Mouse (Mus musculus): ENCODE measurements around the gene Cep131.

The Cep131 gene

GRCm38 (mm10) chr11:120086702-120087152 lies at the start of gene Cep131:
TSS of gene Cep131 (minus strand) at chr11:120086827.
- in situ Hi-C loops (cut with MboI; ENCODE audit: unreplicated experiment in 2 of 2) = no loop called here

GRCm38 (mm10) chr11:120136195-120136594 lies 49.6 kb upstream of the Cep131 start:
- in situ Hi-C loops (cut with MboI; ENCODE audit: unreplicated experiment in 2 of 2) = no loop called here

DNA sequence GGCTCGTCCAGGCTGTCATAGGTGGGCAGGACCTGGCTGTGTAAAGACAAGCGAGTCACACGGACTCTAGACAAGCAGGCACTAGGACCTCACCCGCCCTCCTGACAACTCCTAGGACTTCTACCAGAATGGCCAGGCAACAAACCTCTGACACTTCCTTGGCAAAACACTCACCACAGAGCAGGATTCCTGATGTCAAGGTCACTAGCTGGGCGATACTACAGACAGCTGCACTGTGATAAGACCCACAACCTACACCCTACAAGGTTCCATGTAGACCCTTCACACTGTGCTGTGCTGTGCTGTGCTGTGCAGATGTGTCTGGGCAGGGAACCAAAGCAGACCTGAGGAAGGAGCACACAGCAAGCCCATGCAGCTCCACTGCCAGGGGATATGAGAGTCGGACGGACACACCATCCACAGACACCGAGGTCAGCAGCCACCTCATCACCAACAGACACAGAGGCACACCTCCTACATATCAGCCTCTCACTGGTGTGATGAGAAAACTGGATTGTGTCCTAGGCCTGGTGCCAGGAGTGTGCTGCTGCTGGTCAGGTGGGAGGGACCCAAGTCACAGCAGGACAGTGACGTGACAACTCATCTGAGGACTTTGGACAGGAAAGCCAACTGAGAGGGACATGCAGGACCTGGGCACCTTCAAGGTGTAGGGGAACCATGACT lies 48.4 kb upstream of the Cep131 start:
- in situ Hi-C loops (cut with MboI; ENCODE audit: unreplicated experiment in 2 of 2) = no loop called here

DNA sequence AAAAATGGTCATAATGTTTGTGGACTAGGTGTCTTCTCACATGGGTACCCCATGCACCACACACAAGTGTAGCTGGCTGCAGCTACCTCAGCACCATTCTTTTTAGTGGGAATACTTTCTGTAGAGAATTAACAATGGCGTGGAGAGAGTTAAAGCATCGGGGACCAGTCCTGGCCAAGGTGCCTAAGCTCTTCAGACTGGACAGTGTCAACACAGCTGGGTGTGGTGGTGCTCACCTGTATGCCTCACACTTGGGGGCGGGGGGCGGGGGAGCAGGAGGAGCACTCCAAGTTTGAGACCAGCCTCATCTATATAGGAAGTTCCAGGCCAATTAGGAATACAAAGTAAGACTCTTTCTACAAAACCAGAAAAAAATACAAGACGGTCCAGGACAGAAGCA lies 47.5 kb upstream of the Cep131 start:
- in situ Hi-C loops (cut with MboI; ENCODE audit: unreplicated experiment in 2 of 2) = no loop called here

DNA sequence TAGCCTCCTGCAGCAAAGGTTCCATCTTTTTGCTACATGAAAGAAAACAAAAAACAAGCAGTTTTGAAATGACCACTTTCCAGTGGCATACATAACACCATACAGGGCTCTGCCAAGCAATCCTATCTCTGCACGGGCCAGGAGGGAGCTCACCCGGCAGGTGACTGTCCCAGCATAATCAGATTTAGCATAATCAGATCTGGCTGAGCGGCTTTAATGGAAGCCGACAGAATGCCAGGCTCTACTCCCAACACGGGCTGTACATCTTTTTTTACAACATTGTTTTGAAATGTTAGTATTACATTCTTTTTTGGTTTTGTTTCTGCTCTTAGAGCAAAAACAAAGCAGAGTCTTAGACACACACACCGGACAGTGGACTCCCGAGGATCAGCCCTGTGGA lies 42.7 kb upstream of the Cep131 start:
- in situ Hi-C loops (cut with MboI; ENCODE audit: unreplicated experiment in 2 of 2) = no loop called here

GRCm38 (mm10) chr11:120126845-120127244 lies 40.2 kb upstream of the Cep131 start:
- in situ Hi-C loops (cut with MboI; ENCODE audit: unreplicated experiment in 2 of 2) = no loop called here

DNA sequence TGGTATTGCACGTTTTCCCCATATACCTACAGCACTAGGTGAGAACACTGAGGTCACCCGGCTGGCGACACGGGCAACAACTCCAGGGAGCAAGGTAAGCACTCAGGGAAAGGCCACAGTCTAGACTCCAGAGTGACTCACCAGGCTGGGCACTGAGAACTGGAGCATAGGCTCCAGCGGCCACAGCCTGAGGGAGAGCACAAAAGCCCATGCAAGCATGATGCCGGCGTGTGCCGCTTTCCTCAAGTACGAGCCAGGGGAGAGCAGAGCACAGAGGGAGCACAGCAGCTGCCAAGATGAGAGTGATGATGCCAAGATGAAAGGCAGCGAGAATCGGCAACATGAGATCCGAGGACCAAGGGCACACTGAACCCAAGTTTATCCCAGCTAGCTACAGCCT lies 35.5 kb upstream of the Cep131 start:
- in situ Hi-C loops (cut with MboI; ENCODE audit: unreplicated experiment in 2 of 2) = no loop called here

DNA sequence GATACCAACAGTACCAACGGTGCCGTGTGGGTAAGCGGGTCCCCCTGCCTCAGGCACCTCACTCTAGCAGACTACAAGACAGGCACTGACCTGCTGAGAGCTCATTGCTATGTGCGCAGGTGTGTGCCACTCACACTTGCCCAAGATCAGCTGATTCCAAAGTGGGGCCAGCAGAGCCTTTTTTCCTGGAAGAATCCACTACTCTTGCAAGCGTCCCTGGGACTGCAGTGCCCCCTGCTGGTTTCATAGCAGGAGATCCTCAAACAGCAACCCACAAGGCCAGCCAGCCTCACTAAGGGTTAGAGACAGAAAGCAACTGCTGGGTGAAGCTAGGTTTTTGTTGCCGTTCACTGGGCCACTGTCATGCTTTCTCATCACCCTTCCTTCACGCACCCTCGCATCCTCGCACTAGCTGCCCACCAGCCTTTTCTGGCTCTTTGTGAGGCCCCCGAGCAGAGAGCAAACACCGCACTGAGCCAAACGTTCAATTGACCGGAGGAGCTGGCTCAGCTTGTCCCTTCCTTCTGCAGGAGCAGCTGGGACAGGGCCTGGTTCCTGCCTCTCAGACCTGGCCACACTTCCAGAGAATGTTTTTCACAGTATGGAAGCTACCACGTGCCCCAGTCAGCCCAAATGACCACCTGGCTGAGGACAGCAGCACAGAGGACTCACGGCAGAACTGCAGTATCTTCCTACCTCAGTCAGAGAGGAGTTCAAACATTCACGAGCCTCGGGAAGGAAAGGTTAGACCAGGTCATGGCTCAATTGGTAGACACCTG lies 34.2 kb upstream of the Cep131 start:
- in situ Hi-C loops (cut with MboI; ENCODE audit: unreplicated experiment in 2 of 2) = no loop called here

- in situ Hi-C loops (cut with MboI; ENCODE audit: unreplicated experiment in 2 of 2) = no loop called here
These were observed 33.4 kb upstream of the Cep131 start for GRCm38 (mm10) chr11:120119936-120120541.

GRCm38 (mm10) chr11:120119108-120119507 lies 32.5 kb upstream of the Cep131 start:
- in situ Hi-C loops (cut with MboI; ENCODE audit: unreplicated experiment in 2 of 2) = no loop called here

GRCm38 (mm10) chr11:120117626-120118025 lies 31.0 kb upstream of the Cep131 start:
- in situ Hi-C loops (cut with MboI; ENCODE audit: unreplicated experiment in 2 of 2) = no loop called here

DNA sequence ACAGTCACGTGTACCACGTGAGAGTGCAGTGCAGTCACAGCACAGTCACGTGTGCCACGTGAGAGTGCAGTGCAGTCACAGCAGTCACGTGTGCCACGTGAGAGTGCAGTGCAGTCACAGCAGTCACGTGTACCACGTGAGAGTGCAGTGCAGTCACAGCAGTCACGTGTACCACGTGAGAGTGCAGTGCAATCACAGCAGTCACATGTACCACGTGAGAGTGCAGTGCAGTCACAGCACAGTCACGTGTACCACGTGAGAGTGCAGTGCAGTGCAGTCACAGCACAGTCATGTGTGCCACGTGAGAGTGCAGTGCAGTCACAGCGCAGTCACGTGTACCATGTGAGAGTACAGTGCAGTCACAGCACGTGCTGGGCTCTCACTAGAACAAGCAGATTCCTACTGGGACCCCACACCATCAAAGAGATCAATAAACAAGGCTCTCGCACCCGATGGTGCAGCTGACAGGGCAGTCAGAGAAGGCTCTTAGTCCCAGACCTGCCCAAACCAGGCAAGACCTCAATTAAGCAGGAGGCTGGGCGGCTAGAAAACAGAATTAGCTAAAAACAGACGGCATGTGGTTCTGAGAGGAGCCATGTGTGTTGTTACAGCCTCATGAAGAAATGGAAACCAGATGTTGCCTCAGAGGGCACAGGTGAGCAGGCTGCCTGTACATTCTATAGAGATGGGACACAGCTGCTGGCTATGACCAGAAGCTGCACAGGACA lies 28.0 kb upstream of the Cep131 start:
- in situ Hi-C loops (cut with MboI; ENCODE audit: unreplicated experiment in 2 of 2) = loop anchor here (5.0 kb wide), 3 partner anchors 93 to 193 kb away; no protein-coding TSS in a partner anchor

- in situ Hi-C loops (cut with MboI; ENCODE audit: unreplicated experiment in 2 of 2) = loop anchor here (5.0 kb wide), 3 partner anchors 95 to 195 kb away; no protein-coding TSS in a partner anchor
These were observed 25.5 kb upstream of the Cep131 start for GRCm38 (mm10) chr11:120112136-120112535.

- in situ Hi-C loops (cut with MboI; ENCODE audit: unreplicated experiment in 2 of 2) = loop anchor here (5.0 kb wide), 3 partner anchors 96 to 196 kb away; no protein-coding TSS in a partner anchor
These were observed 24.4 kb upstream of the Cep131 start for GRCm38 (mm10) chr11:120111033-120111432.

DNA sequence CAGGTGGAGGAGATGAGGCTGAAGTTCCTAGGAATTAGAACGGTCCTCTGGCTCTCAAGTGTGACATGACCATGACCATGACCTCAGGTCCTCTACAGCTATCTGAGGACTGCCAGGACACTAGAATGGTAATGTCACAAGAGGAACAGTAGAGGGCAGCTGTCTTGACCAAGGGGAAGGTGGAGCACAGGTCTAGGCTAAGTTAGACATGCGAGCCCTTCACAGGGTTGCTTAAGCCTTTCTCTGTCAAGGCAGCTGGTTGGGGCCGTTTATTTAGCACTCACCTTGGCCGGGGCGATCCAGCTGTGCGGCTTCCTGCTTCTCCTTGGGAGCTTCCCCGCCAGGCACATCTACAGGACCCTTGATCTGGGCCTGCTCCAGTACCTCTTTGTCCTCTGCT lies 23.9 kb upstream of the Cep131 start:
- in situ Hi-C loops (cut with MboI; ENCODE audit: unreplicated experiment in 2 of 2) = loop anchor here (5.0 kb wide), 3 partner anchors 97 to 197 kb away; no protein-coding TSS in a partner anchor

DNA sequence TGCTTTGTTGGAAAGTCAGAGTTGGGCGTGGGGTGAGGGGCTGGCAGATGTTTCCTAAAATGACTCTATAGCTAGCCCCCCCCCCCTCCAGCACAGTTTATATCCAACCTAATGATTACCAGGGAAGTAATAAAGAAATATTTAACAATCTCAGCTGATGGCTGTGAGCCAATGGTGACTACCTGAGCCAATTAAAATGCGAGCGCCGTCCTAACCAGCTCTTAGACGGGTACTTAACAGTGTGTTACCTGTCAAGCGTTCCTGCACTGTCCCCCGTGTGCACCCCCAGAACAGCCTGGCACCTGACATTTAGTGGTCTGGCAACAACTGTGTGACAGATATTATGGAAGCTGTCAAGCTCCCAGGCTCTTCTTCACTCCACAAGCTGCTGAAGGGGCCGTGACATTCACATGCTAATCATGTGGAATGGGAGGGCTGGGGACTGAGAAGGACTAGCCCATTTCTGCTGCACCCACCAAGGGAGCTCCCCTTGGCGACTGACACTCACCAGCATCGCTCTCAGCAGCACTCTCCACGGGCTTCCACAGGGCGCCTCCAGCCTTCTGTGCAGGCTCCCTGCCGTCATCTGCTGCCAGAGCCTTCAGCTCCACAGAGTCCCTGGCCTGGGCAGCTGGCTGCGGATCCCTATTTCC lies 23.1 kb upstream of the Cep131 start:
- in situ Hi-C loops (cut with MboI; ENCODE audit: unreplicated experiment in 2 of 2) = loop anchor here (5.0 to 10.0 kb wide), 4 partner anchors 98 to 198 kb away; partner anchors contain the start of gene Chmp6 (in 1 of the 2)

- in situ Hi-C loops (cut with MboI; ENCODE audit: unreplicated experiment in 2 of 2) = loop anchor here in 1 of 2 experiments (10.0 kb wide), 1 partner anchor 193 kb away; the partner anchor contains the start of gene Chmp6
These were observed 21.2 kb upstream of the Cep131 start for GRCm38 (mm10) chr11:120107796-120108195.

- in situ Hi-C loops (cut with MboI; ENCODE audit: unreplicated experiment in 2 of 2) = loop anchor here in 1 of 2 experiments (10.0 kb wide), 1 partner anchor 192 kb away; the partner anchor contains the start of gene Chmp6
These were observed 20.4 kb upstream of the Cep131 start for GRCm38 (mm10) chr11:120107026-120107425.

DNA sequence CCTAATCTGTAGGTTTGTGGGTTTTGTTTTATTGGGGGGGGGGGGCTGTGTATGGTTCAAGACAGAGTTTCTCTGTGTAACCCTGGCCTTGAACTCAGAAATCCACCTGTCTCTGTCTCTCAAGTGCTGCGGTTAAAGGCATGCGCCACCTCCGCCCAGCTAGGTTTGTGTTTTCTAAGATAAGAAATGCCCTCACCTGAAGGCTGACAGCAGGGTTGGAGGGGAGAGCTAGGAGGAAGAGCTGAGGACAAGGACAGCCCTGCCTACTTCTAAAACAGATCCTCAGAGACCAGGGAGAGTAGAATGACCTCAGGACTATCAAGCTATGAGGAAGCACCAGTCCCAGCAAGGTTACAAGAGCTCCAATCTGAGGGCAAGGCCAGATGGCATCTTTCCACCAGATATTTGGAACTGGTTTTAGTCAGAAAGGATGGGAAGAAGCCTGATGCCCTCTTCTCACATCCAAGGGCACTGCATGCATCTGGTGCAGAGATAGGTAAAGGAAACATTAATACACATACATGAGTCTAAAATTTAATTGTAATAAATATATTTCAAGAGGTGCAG lies 16.9 kb upstream of the Cep131 start:
- in situ Hi-C loops (cut with MboI; ENCODE audit: unreplicated experiment in 2 of 2) = loop anchor here (5.0 to 10.0 kb wide), 4 partner anchors 76 to 196 kb away; partner anchors contain the start of gene Chmp6 (in 1 of the 2)

Data from v-Abl transformed pro-B cells (cell line).